ENCODE assay signal across 14 mouse cellular contexts in genomic region chr11:86381478-86382091, GRCm38 (mm10). TPM values are rescaled to one million over a fixed set of nuclear protein-coding genes. Genes with fewer than 3 reads are reported as not detected.
A peak's percentile ranks its signal among the peaks of the same experiment; 100 is the strongest.
DNase-seq lines count a peak whose midpoint lies in the region; ATAC-seq and TF ChIP-seq lines count a peak whose summit lies in the region.
"Had no signal": no experiment of that assay in that cellular context is flagged by ENCODE, and none has a peak within 500 bp of the region (broad histone marks: within the 10 kb centered on the region; RNA-seq: fewer than 3 reads in every experiment).

No protein-coding gene starts in this region.

- no peak overlapping the region for H3K4me2 ChIP-seq in lung, embryonic 14.5 days
- H3K4me2 ChIP-seq in forebrain, embryonic 15.5 days (replicated peaks) = no peak overlapping the region

- H3K27me3 ChIP-seq in lung, embryonic 14.5 days (ENCODE audit: insufficient read depth, low read length) = no peaks in the 10 kb centered on the region
- H3K27me3 ChIP-seq in forebrain, embryonic 15.5 days = no peaks in the 10 kb centered on the region

- WGBS in lung, embryonic 14.5 days = 61% methylated on average over 5 of the region's 5 CpGs
- 63% methylated on average over 5 of the region's 5 CpGs for WGBS in forebrain, embryonic 15.5 days

- H3K36me3 ChIP-seq in lung, embryonic 14.5 days (ENCODE audit: insufficient read depth) = no peaks in the 10 kb centered on the region
- H3K36me3 ChIP-seq in forebrain, embryonic 15.5 days = no peaks in the 10 kb centered on the region
- H3K36me3 ChIP-seq: midbrain, embryonic 10.5 days had no signal

- intact Hi-C loops in left cerebral cortex, postnatal 36 days (cut with DNase I) = no loop called here

- H3K4me1 ChIP-seq in lung, embryonic 14.5 days (ENCODE audit: insufficient read depth) = no peaks in the 10 kb centered on the region
- H3K4me1 ChIP-seq in forebrain, embryonic 15.5 days = peaks cover 7% of the 10 kb centered on the region

- no peak overlapping the region for H3K4me3 ChIP-seq in lung, embryonic 14.5 days (ENCODE audit: low read depth, low read length)
- no peak overlapping the region for H3K4me3 ChIP-seq in forebrain, embryonic 15.5 days
- H3K4me3 ChIP-seq: midbrain, embryonic 10.5 days had no signal

- no peak overlapping the region for H3K27ac ChIP-seq in lung, embryonic 14.5 days (ENCODE audit: low read depth)
- H3K27ac ChIP-seq in forebrain, embryonic 15.5 days (replicated peaks) = no peak overlapping the region
- H3K27ac ChIP-seq: liver, embryonic 14.5 days; midbrain, embryonic 10.5 days had no signal

- no peak for TF ChIP-seq CTCF in lung, embryonic 14.5 days (IDR thresholded peaks at IDR 0.05; ENCODE audit: low read depth)

- H3K9ac ChIP-seq in lung, embryonic 14.5 days = no peak overlapping the region
- no peak overlapping the region for H3K9ac ChIP-seq in forebrain, embryonic 15.5 days (replicated peaks)
- H3K9ac ChIP-seq: liver, embryonic 14.5 days had no signal

- peak; percentile 73 for DNase-seq in adrenal gland, adult 2 months
- no peak for DNase-seq in adrenal gland, postnatal 4 days (ENCODE audit: low spot score in 2 of 2)
- peak; percentile 26 for DNase-seq in lung, embryonic 14.5 days
- no peak for DNase-seq in lung, postnatal 14 days
- peak; percentile 89 for DNase-seq in adipocyte (ENCODE audit: low spot score)
- DNase-seq in skeletal muscle tissue, adult 2 months (ENCODE audit: low read depth, low spot score) = peak; percentile 31
- no peak for DNase-seq in left cerebral cortex, postnatal 36 days (ENCODE audit: low spot score in 2 of 2)
- DNase-seq: cerebellum, adult 9-11 months; kidney, adult 9 months; right cerebral cortex, postnatal 14 days; thymus, postnatal 36 days had no signal

- no peaks in the 10 kb centered on the region for H3K9me3 ChIP-seq in lung, embryonic 14.5 days (ENCODE audit: low read depth, low read length)
- H3K9me3 ChIP-seq in forebrain, embryonic 15.5 days = no peaks in the 10 kb centered on the region
- H3K9me3 ChIP-seq: midbrain, embryonic 10.5 days had no signal

- no peak for ATAC-seq in lung, embryonic 14.5 days (ENCODE audit: insufficient read depth)
- ATAC-seq in forebrain, embryonic 15.5 days (replicated peaks) = no peak

RNA-seq across cellular contexts. Expression of gene Med13, which starts 24.2 kb away (rescaled TPM):
- 10 to 100 TPM; 35.7 to 51.4 TPM for total RNA-seq in adrenal gland, adult 2 months (2021)
- polyA plus RNA-seq in adrenal gland, adult 2 months (2012; rRNA removed) = 6.9 and 9.5 TPM in 2 replicates
- 10 to 100 TPM; 56.2 to 56.5 TPM for total RNA-seq in adrenal gland, postnatal 4 days (2021)
- polyA plus RNA-seq in lung, embryonic 14.5 days (2014; fragmentation: Nextera tagmentation; extraction: Ambion mirVana) = 12.8 and 13.4 TPM in 2 replicates
- 10 to 100 TPM; 50.5 to 65.0 TPM for total RNA-seq in left cerebral cortex, postnatal 36 days (2021)
- polyA plus RNA-seq in forebrain, embryonic 15.5 days (2015; fragmentation: Nextera tagmentation; extraction: Ambion mirVana) = 12.2 and 12.8 TPM in 2 replicates

Comparison
In these comparisons a context has a peak if more than half of its experiments do, and no peak if none do; other contexts are left out.
1. DNase-seq: peak in adrenal gland, adult 2 months (single experiment), lung, embryonic 14.5 days (single experiment), adipocyte (single experiment) and skeletal muscle tissue, adult 2 months (single experiment); none in adrenal gland, postnatal 4 days (0 of 2), lung, postnatal 14 days (single experiment) and left cerebral cortex, postnatal 36 days (0 of 2).